Mouse (Mus musculus) olfactory bulb, adult 2 months (tissue): ENCODE results near the gene Nthl1.

ENCODE experiments used
- CTCF ChIP-seq: fragments of 200-500 bp; IDR thresholded peaks from 2 replicates; pipeline ENCODE4 v1.5.1; 2012; ENCODE audit warnings: low read depth, mild to moderate bottlenecking, low read length, moderate library complexity; ENCODE audit not compliant: insufficient read depth
- POLR2A ChIP-seq: fragments of 200-500 bp; IDR thresholded peaks from 2 replicates; pipeline ENCODE4 v1.6.1; 2012; ENCODE audit warnings: mild to moderate bottlenecking, low read depth, low read length, moderate library complexity; ENCODE audit not compliant: insufficient read depth

GRCm38 (mm10) chr17:24610711-24611110 is 21.8 kb upstream of the Nthl1 start:
- TF ChIP-seq POLR2A, result no peak
- TF ChIP-seq CTCF, result no peak
